Mouse (Mus musculus) ZHBTc4 (cell line): Measurements from ENCODE around the gene Pacsin1.
A peak's percentile ranks its signal among the peaks of the same experiment; 100 is the strongest.

Experiments
- DNase-seq: peaks from one replicate; pipeline ENCODE4 v3.0.0-alpha.2; 2011; ENCODE audit warnings: low read depth, low spot score

Gene Pacsin1

DNA sequence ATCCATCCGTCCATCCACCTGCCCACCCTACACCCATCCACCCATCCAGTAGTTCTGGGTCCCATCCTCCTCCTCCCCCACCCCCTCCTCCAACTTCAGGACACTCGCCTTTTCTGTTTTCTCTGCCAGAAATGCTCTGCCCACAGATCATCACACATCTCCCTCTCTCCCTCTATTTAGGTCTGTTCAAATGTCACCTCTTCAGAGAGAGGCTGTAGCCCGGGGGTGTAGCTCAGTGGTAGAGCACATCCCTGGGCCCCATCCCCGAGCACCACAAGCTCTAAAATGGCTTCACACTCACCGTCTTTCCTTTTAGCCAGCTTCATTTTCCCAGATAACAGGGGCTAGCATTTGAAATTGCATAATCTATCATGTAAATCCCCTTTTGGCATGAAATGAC lies 22.4 kb downstream of the Pacsin1 start:
- no peak for DNase-seq

DNA sequence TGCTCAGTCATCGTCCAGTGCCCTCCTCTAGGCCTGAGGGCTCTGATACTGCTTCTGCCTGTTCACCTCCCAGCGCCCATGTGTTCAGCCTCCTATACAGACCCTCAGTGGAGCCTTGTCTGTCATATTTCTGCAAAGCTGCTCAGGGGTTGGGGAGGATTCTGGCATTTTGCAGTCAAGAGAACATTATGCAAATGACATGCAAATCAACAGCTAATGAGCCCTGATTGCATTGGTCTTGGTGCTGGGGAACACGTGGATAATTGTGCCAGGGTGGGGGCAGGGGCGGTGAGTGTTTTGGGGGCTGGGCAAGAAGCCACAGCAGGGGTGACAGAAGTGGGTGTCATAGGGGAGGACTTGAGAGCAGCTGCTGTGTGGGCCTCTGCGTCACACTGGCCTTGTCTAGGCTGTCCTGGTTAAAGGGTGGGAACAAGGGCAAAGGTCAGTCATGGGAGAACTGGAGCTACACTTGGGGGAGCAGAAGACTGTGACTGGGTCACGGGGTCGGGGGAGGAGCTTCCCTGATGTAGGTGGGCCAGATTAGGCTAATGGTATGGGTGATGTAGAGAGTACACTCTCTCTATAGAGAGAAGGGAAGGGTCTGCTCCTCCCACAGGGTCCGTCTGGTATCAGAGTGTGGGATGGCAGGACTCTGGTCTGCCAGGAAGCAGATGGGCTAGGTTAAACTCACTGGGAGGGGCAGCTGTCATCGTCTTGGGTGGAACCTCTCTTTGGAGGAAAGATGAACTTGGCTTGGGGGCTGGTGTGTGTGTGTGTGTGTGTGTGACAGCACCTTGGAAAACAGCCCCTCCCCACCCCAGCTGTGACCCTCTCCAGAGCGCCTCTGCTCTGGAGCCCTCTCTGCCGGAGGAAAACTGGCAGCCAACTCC lies 23.9 kb downstream of the Pacsin1 start:
- peak; percentile 32 for DNase-seq

DNA sequence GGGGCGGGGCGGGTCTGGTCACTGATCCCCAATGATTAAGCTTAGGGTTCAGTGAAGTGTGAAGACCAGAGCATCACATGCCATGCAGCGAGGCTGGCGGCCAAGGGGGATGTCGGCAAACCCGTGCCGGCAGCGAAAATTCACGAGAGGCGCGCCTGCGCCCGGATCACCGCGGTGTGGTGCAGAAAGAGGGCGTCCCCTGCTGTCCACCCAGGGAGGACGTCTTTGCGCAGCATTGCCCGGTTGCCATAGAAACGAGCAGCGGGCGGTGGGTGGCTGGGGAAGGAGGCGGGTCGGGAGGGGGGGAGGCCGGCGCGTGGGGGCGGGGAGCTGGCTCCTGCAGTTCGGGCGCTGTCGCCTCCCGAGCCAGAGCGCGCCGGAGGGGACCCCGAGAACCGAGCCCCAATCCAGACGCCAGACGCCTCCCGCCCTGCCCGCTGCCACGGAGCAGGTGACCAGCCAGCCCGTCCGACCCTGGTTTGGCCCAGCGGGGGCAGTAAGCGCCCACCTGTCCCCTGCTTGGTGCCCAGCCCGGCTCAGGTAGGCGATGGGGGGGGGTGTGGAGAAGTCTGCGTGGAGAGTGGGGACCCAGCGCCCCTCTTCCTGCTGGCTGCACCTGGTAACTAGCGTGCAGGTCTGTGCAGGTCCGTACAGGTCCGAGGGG lies 29.7 kb downstream of the Pacsin1 start:
- peak; percentile 71 for DNase-seq

DNA sequence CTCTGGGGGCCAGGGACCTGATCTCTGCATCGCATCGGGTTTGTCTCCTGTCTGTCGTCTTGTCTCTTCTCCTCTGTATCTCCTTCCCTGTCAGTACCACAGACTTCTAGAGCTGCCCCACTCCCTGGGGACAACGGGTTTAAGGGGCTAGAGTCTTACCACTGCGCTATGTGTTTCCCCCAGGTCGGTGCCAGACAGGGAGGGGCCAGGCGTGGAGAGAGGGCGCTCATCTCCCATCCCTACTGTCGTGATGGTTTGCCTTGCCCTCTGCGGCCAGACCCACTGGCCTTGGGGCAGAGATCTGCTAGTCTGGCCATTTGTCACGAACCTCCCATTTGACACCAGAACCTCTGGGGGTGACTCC lies 30.2 kb downstream of the Pacsin1 start:
- no peak for DNase-seq

DNA sequence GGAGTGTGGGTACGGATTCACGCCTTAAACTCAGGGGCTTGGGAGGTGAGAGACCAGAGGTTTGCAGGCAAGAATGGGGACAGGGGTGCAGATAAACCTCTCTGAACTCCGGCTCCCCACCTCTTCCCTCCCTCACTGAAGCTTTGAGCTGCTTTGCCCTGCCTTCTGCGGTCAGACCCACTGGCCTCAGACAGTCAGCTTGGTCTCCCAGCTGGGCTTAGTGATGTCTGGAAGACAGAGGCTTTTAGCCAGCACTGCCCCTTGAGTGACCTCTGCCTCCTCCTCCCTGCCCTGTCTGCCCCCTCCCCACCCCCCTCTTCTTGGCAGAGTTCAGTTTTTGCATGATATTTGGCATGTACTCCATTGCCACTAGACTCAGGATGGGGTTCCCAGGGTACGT lies 31.1 kb downstream of the Pacsin1 start:
- DNase-seq = no peak

DNA sequence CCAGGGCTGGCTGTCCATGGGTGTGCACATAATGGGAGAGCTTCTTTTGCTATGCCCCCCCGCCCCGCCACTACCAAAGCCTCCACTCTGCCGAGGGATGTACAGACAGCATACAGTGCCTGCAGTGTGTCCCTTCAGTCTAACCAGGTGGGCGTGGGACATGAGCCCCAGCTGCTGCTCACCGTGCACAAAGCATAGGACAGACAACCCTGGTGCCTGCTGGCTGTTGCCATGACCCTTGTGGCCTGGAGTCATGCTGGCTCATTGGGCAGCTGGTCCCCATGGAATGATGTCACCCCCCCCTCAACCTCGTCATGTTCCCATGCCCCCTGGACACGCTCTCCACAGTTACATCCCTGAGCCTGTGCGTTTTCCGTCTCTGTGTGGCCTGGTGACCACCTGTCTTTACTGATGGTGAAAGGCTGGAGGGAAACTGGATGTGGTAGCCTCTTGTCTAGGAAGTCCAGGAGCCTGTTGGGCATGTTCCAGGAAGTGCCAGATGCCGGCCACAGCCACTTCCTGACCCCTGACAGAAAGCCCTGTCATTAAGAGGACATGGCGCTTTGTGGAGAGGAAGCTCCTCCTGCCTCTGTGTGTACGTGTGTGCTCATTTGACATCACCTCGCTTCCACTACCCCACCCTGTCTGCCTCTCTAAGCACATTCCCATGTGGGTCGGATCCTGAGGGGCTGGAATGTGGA lies 35.8 kb downstream of the Pacsin1 start:
- no peak for DNase-seq

DNA sequence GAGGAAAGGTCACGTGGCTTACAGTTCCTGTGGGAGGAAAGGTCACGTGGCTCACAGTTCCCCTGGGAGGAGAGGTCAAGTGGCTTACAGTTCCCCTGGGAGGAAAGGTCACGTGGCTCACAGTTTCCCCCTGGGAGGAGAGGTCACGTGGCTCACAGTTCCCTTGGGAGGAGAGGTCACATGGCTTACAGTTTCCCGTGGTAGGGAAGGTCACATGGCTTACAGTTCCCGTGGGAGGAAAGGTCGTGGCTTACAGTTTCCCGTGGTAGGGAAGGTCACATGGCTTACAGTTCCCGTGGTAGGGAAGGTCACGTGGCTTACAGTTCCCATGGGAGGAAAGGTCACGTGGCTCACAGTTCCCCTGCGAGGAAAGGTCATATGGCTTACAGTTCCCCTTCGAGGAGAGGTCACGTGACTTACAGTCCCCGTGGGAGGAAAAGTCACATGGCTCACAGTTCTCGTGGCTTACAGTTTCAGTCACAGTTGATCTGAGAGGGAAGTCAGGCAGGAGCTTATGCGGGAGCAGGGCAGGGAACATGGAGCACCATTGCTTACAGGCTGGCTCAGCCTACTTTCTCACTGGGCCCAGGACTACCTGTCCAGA lies 44.4 kb downstream of the Pacsin1 start:
- DNase-seq = peak; percentile 82

DNA sequence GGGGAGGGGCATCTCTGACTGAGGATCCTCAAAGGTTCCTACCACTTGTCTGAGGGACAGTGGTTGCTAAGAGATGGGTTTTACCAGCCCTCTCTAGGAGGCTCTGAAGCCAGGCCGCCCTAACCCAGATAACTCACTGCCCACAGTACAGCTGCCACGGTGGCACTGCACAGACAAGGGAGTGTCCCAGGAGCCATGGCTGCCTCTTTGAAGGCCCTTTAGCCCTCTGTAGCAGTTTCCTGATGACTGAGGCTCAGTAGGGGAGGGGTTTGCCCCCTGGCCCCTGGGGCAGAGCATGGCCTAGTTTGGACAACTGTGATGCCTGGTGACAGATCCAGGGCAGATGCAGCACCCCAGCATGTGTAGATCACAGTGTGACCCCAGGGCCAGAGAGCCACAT lies 45.5 kb downstream of the Pacsin1 start:
- no peak for DNase-seq

DNA sequence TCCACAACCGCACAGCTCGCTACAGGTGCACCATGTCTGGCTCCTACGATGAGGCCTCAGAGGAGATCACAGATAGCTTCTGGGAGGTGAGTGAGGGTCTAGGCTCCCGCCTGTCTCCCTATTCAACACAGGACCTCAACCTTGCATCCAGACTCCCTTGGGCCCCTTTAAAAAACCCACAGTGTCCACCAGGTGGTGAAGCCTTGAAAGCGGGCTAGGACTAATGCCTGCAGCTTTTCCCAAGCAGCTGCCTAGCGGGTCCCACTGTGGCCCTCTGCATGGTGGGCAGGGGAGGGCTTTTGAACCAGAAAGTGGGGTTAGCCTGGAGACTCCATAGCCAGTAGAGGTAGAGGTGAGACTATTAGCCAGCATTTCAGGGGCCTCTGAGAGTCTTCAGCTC lies 46.5 kb downstream of the Pacsin1 start:
- DNase-seq = no peak

DNA sequence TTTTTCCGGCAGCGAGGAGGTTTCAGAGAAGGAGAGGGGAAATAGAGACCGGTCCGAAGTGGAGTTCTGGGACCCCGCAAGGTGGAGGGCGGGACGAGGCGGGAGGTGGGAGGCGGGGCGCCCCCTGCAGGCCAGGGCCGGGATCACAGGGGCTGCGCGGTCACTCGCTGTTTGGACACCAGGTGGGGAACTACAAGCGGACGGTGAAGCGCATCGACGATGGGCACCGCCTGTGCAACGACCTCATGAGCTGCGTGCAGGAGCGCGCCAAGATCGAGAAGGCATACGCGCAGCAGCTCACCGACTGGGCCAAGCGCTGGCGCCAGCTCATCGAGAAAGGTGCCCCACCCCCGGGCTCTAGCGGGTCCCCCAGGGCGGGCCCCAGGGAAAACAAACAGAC lies 47.2 kb downstream of the Pacsin1 start:
- DNase-seq = peak; percentile 82

DNA sequence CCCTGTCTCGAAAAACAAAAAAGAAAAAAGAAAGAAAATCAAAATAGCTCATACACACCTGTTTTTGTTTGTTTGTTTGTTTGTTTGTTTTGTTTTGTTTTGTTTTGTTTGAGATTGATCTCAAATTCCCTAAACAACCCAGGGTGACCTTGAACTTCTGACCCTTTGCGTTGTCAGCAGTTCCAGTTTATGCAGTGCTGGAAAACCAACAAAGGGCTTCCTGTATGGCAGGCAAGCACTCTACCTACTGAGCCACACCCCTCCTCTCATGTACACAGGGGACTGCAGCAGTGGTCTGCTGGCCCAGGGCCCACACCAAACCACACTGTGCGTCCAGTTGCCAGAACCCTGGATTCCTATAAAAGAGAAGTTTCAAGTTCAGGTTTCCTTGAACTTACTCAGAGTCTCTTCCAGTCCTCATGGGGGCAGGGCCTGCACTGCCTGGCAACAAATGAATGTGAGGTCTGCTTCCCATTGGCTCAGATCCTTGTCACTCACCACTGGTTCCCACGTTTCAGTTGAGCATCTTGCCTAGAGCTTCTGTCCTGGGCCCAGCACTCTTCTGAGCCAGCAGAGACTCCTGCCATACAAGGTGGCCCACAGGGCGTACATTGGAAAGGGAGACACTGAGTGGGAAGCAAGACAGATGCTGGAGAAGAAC lies 48.8 kb downstream of the Pacsin1 start:
- peak; percentile 96 for DNase-seq

DNA sequence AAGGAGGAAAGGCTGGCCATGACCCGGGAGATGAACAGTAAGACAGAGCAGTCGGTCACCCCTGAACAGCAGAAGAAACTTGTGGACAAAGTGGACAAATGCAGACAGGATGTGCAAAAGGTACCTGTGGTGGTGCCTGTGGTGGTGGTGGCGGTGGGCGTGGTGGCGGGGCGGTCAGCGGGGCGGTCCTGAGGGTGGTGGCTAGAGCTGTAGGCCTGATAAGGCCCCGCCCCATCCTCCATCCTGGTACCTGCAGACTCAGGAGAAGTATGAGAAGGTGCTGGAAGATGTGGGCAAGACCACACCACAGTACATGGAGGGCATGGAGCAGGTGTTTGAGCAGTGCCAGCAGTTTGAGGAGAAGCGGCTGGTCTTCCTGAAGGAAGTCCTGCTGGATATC lies 50.4 kb downstream of the Pacsin1 start:
- DNase-seq = peak; percentile 60

DNA sequence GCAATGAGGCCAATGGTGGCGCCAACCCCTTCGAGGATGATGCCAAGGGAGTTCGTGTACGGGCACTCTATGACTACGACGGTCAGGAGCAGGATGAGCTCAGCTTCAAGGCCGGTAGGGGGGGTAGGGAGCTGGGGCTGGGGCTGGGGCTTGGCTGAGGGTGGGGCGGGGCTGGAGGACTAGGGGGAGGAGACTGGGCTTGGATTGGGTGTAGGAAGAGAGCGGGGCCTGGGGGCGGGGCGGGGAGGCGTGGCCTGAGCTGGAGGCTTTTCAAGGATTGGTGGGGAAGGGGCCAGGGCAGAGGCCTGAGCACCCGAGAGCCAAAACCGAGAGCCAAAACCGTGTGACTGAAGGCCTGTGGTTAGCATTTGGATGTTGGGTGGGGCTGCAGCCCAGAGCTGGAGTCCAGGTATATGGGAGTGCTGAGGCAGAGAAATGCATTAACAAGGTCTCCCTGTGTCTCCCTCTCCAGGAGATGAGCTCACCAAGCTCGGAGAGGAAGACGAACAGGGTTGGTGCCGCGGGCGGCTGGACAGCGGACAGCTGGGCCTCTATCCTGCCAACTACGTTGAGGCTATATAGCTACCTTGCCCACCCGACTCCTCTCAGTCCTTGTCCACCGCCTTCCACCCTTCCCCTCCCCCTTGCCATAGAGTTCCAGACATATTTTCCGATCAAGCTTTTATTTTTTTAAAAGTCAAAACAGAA lies 52.8 kb downstream of the Pacsin1 start:
- DNase-seq = peak; percentile 98

DNA sequence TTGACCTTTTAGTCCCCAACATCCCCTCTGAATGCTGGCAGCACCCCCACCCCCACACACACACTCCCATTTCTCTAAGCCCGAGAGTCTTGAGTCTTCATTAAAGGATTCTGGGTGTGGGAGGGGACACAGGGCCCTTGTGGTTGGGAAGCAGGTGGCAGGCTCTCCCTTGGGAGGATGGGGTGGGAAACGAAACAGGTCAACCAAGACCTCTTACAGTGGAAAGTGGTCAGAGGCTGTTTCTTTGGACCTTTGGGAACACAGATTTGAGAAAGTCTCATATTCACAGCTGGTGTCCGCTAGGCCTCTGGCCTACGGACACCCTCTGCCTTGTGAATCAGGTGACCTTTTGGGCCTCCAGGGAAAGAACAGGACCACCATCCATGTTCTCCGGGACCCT lies 54.3 kb downstream of the Pacsin1 start:
- no peak for DNase-seq

DNA sequence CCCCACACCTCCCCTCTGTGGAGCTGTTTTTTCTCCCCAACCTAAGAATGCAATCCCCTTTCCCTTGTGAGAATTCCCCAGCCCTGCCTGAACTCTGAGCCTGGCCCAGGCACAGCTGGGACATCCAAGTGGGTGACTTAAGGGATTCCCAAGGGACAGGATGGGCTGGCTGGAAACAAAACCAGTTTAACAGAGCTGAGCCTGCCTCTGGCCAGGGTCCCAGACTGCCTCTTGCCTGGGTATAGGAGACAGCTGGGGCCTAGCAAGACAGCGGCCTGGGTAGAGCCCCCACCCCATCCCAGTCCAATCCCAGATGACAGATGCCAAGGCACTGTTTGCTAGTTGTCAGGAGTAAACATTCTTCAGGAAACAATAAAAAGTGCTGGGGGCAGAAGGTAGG lies 57.5 kb downstream of the Pacsin1 start:
- DNase-seq = no peak

DNA sequence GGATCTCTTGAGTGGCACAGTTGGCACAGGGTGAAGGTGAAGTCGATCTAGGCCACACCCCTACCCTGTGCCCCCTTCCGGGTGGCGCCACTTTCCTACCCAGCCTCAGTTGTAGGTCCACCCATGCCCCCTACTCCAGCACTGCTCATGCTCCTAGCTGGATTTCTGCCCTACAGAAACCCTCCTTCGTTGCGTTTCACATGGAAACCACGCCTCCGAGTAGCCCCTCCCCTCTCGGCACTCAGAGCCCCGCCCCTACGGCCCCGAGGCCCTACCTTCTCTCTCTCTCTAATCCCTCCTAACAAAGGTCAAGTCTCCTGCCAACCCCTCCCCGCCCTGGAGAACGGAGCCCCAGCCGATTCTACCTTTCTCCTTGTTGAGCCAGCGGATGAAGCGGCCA lies 61.5 kb downstream of the Pacsin1 start:
- peak; percentile 94 for DNase-seq

DNA sequence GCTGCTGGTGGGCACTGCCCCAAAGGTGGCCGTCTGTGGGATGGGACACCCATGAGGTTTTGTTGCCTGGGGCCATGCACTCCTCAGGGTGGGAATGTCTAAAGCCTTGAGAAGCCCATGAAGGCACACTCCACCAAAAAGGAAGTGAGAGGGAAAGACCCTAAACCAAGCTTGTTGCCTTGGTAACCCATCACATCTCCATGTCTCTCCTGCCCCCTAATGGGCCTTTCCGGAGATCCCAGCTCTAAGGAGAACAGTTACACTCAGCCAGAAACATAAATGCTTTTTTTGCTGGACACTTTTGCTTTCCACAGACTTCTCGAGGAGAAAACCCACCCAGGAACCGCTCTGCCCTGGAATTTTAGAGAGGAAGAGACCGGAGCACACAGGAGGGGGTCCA lies 62.9 kb downstream of the Pacsin1 start:
- no peak for DNase-seq

DNA sequence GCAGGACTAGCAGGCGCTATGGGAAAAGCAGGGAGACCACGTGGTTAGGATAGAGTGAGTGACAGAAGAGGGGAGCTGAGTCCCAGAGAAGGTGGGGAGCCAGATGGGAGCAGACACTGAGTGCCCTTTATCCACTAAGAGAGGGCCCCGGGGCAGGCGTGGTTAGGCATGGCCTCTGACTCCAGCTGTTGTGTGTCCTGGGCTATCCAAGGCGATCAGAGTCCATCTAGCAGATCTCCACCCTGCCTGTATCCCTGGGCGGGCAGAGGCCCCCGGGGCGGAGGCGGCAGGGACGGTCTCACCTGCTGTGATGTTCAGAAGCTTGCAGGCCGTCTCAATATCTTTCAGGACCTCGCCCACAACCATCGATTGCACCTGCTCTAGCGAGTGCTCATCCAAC lies 64.4 kb downstream of the Pacsin1 start:
- DNase-seq = no peak

DNA sequence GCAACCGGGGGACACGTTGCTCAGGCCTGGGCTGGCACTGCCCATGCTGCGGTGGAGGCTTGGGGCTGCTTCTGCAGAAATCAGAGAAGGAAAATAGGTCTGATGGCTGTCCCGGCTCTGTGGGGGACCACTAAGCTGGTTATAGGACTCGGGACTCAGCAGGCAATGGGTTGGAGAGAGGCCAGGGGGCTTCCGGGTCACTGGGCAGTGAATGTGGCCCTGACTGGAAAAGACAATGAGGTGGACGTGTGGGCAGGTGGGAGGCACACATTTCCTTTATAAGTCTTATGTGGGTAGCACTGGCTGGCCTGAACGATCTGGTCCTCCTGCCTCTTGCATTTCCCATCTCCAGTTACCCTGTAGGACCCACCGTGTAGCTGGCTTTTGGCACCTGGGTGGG lies 65.0 kb downstream of the Pacsin1 start:
- DNase-seq = no peak

DNA sequence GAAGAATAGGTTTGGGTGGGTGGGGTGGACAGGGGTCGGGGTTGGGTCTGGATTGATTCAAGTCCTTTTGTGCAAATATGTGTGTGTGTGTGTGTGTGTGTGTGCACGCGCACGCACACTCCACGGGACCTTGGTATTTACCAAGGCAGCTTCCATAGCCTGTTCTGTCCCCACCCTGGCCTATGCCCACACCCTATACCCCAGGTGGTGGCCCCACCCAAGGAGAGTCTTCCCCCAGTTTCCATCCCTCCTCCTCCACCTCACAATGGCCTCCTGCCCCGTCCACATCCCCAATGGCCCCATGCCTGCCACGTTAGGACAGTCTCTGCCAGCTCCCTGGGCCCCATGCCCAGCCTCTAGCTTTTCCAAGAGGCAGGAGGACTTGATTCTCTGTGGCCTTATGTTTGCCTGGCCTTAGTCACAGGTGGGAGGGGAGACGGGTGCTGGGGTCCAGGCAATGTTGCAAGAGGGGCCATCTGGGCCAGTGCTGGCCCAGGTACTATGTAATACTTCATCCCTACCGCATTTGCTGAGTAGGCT lies 65.9 kb downstream of the Pacsin1 start:
- no peak for DNase-seq

DNA sequence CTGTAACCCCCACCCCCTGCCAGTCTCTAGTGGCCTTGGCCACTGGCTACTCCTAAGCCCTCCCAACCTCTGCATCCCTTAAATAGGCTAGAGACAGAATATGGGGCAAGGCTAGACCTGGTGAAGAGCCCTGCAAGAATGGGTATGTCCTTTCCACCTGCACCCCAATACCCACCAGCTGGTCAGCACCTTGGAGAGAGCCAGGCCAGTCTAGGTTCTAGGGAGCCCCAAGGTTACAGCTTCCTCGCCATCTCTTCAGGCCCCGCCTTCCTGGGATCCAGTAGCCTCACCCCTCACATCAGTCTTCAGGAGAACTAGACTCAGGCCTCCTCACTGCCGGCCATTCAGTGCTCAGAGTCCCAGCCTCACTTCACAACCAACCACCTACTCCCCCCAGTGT lies 69.0 kb downstream of the Pacsin1 start:
- DNase-seq = no peak
